Comparison of ENCODE assay signal across 14 mouse cellular contexts in genomic region chr15:102733759-102734531, GRCm38 (mm10). TPM values are rescaled to one million over a fixed set of nuclear protein-coding genes. Genes with fewer than 3 reads are reported as not detected.
DNase-seq lines count a peak whose midpoint lies in the region; ATAC-seq and TF ChIP-seq lines count a peak whose summit lies in the region.
"Had no signal": no experiment of that assay in that cellular context is flagged by ENCODE, and none has a peak within 500 bp of the region (broad histone marks: within the 10 kb centered on the region; RNA-seq: fewer than 3 reads in every experiment).

No protein-coding gene starts in this region.

- ATAC-seq in hindbrain, embryonic 13.5 days (ENCODE audit: low FRiP score), result no peak
- no peak for ATAC-seq in midbrain, embryonic 15.5 days (replicated peaks)
- ATAC-seq in midbrain, embryonic 11.5 days (ENCODE audit: low FRiP score), result no peak
- ATAC-seq in midbrain, postnatal 0 days (ENCODE audit: low FRiP score), result no peak

- no peak for TF ChIP-seq CTCF in cerebellum, adult 2 months (IDR thresholded peaks at IDR 0.05; ENCODE audit: borderline replicate concordance, insufficient read depth, low read depth, low read length)
- TF ChIP-seq CTCF in midbrain, postnatal 0 days (IDR thresholded peaks at IDR 0.05), result no peak

- TF ChIP-seq POLR2A in cerebellum, adult 2 months (IDR thresholded peaks at IDR 0.05; ENCODE audit: borderline replicate concordance, insufficient read depth, low read length), result no peak

- no peaks in the 10 kb centered on the region for H3K36me3 ChIP-seq in hindbrain, embryonic 13.5 days
- H3K36me3 ChIP-seq in hindbrain, embryonic 10.5 days, result no peaks in the 10 kb centered on the region
- no peaks in the 10 kb centered on the region for H3K36me3 ChIP-seq in midbrain, embryonic 15.5 days (replicated peaks)
- H3K36me3 ChIP-seq in midbrain, embryonic 11.5 days (ENCODE audit: control insufficient read depth, insufficient read depth, low read length), result no peaks in the 10 kb centered on the region
- H3K36me3 ChIP-seq in midbrain, postnatal 0 days (ENCODE audit: insufficient read depth, low read length), result no peaks in the 10 kb centered on the region
- H3K36me3 ChIP-seq: embryonic facial prominence, embryonic 15.5 days had no signal

- DNase-seq in cerebellum, adult 11-12 months, result peak; percentile 55
- DNase-seq in cerebellum, adult 2 months, result no peak
- DNase-seq in hindbrain, embryonic 10.5 days (ENCODE audit: low spot score), result no peak
- no peak for DNase-seq in midbrain, embryonic 11.5 days (ENCODE audit: low spot score, missing footprints)
- peak; percentile 32 for DNase-seq in midbrain, postnatal 0 days (ENCODE audit: low spot score)
- DNase-seq in urinary bladder, postnatal 36 days (ENCODE audit: low spot score in 2 of 2), result no peak
- DNase-seq: embryo, embryonic 11 days; heart, adult 18-20 months; kidney, adult 11 months; kidney, postnatal 10 days; lung, adult 18-20 months had no signal

- H3K27me3 ChIP-seq in cerebellum, adult 2 months (ENCODE audit: control insufficient read depth, insufficient read depth, low read length), result no peaks in the 10 kb centered on the region
- peaks cover 59% of the 10 kb centered on the region for H3K27me3 ChIP-seq in hindbrain, embryonic 13.5 days
- peaks cover 75% of the 10 kb centered on the region for H3K27me3 ChIP-seq in hindbrain, embryonic 10.5 days (ENCODE audit: insufficient read depth, poor library complexity, severe bottlenecking)
- 0 out of 2 replicates have a peak, but pooled peaks cover 6% of the 10 kb centered on the region for H3K27me3 ChIP-seq in midbrain, embryonic 15.5 days (replicated peaks)
- H3K27me3 ChIP-seq in midbrain, embryonic 11.5 days (ENCODE audit: control insufficient read depth, insufficient read depth, low read length), result peaks cover 24% of the 10 kb centered on the region
- no peaks in the 10 kb centered on the region for H3K27me3 ChIP-seq in midbrain, postnatal 0 days (ENCODE audit: insufficient read depth, low read length)

- H3K27ac ChIP-seq in cerebellum, adult 2 months (ENCODE audit: insufficient read depth, low read length), result no peak overlapping the region
- H3K27ac ChIP-seq in hindbrain, embryonic 13.5 days, result peak overlapping the region; percentile 81
- H3K27ac ChIP-seq in hindbrain, embryonic 10.5 days, result no peak overlapping the region
- H3K27ac ChIP-seq in midbrain, embryonic 15.5 days, result 0 out of 2 replicates have a peak overlapping the region, but pooled peaks have one; percentile 2
- no peak overlapping the region for H3K27ac ChIP-seq in midbrain, embryonic 11.5 days (ENCODE audit: low read depth, low read length)
- H3K27ac ChIP-seq in midbrain, postnatal 0 days (ENCODE audit: low read depth, low read length), result peak overlapping the region; percentile 38; the same call in 1 of the 2 replicates
- H3K27ac ChIP-seq: embryonic facial prominence, embryonic 15.5 days had no signal

- no peak overlapping the region for H3K4me2 ChIP-seq in hindbrain, embryonic 13.5 days
- H3K4me2 ChIP-seq in midbrain, embryonic 15.5 days, result no peak overlapping the region
- H3K4me2 ChIP-seq in midbrain, embryonic 11.5 days, result no peak overlapping the region
- no peak overlapping the region for H3K4me2 ChIP-seq in midbrain, postnatal 0 days (ENCODE audit: low read depth, low read length, poor library complexity, severe bottlenecking)
- H3K4me2 ChIP-seq: embryonic facial prominence, embryonic 15.5 days had no signal

- no peaks in the 10 kb centered on the region for H3K9me3 ChIP-seq in hindbrain, embryonic 13.5 days
- no peaks in the 10 kb centered on the region for H3K9me3 ChIP-seq in hindbrain, embryonic 10.5 days
- no peaks in the 10 kb centered on the region for H3K9me3 ChIP-seq in midbrain, embryonic 15.5 days
- H3K9me3 ChIP-seq in midbrain, embryonic 11.5 days (ENCODE audit: control insufficient read depth, low read length), result no peaks in the 10 kb centered on the region
- no peaks in the 10 kb centered on the region for H3K9me3 ChIP-seq in midbrain, postnatal 0 days (ENCODE audit: low read length)
- H3K9me3 ChIP-seq: embryonic facial prominence, embryonic 15.5 days had no signal

- 35% methylated on average over 28 of the region's 28 CpGs for WGBS in cerebellum, adult 2 months
- 74% methylated on average over 28 of the region's 28 CpGs for WGBS in hindbrain, embryonic 13.5 days
- 89% methylated on average over 28 of the region's 28 CpGs for WGBS in hindbrain, embryonic 10.5 days
- WGBS in midbrain, embryonic 15.5 days, result 81% methylated on average over 28 of the region's 28 CpGs
- WGBS in midbrain, embryonic 11.5 days, result 89% methylated on average over 28 of the region's 28 CpGs
- WGBS in midbrain, postnatal 0 days, result 81% methylated on average over 28 of the region's 28 CpGs

- H3K4me3 ChIP-seq in cerebellum, adult 2 months (replicated peaks; ENCODE audit: insufficient read depth, low read depth, low read length), result no peak overlapping the region
- no peak overlapping the region for H3K4me3 ChIP-seq in hindbrain, embryonic 13.5 days
- H3K4me3 ChIP-seq in hindbrain, embryonic 10.5 days, result no peak overlapping the region
- H3K4me3 ChIP-seq in midbrain, embryonic 15.5 days, result no peak overlapping the region
- H3K4me3 ChIP-seq in midbrain, embryonic 11.5 days (ENCODE audit: low read depth, low read length), result no peak overlapping the region
- no peak overlapping the region for H3K4me3 ChIP-seq in midbrain, postnatal 0 days (ENCODE audit: low read depth, low read length)
- H3K4me3 ChIP-seq: embryonic facial prominence, embryonic 15.5 days had no signal

- no peak overlapping the region for H3K9ac ChIP-seq in hindbrain, embryonic 13.5 days
- H3K9ac ChIP-seq in midbrain, embryonic 15.5 days, result no peak overlapping the region
- no peak overlapping the region for H3K9ac ChIP-seq in midbrain, embryonic 11.5 days (ENCODE audit: low read length)
- H3K9ac ChIP-seq in midbrain, postnatal 0 days (replicated peaks; ENCODE audit: low read length, poor library complexity, severe bottlenecking), result no peak overlapping the region
- H3K9ac ChIP-seq: embryonic facial prominence, embryonic 15.5 days had no signal

- peaks cover 35% of the 10 kb centered on the region for H3K4me1 ChIP-seq in cerebellum, adult 2 months (ENCODE audit: control insufficient read depth, insufficient read depth, low read length)
- peaks cover 45% of the 10 kb centered on the region for H3K4me1 ChIP-seq in hindbrain, embryonic 13.5 days (replicated peaks)
- H3K4me1 ChIP-seq in hindbrain, embryonic 10.5 days (replicated peaks), result peaks cover 11% of the 10 kb centered on the region
- H3K4me1 ChIP-seq in midbrain, embryonic 15.5 days, result peaks cover 18% of the 10 kb centered on the region; the same call in 1 of the 2 replicates
- H3K4me1 ChIP-seq in midbrain, embryonic 11.5 days (ENCODE audit: control insufficient read depth, insufficient read depth, low read length), result no peaks in the 10 kb centered on the region
- peaks cover 6% of the 10 kb centered on the region; the same call in 1 of the 2 replicates for H3K4me1 ChIP-seq in midbrain, postnatal 0 days (ENCODE audit: insufficient read depth, low read length)

RNA-seq across cellular contexts. Expression of gene Calcoco1, which starts 12.0 kb away (rescaled TPM):
- 55.8 and 56.0 TPM in 2 replicates for polyA plus RNA-seq in cerebellum, adult 2 months (2012; rRNA removed)
- polyA plus RNA-seq in hindbrain, embryonic 13.5 days (2015; fragmentation: Nextera tagmentation; extraction: Ambion mirVana), result 41.8 and 42.3 TPM in 2 replicates
- 32.1 and 38.5 TPM in 2 replicates for polyA plus RNA-seq in hindbrain, embryonic 10.5 days (2016; fragmentation: Nextera tagmentation; extraction: Ambion mirVana)
- 41.9 and 43.0 TPM in 2 replicates for polyA plus RNA-seq in midbrain, embryonic 15.5 days (2015; fragmentation: Nextera tagmentation; extraction: Ambion mirVana)
- 27.5 and 28.3 TPM in 2 replicates for polyA plus RNA-seq in midbrain, embryonic 11.5 days (2014; fragmentation: Nextera tagmentation; extraction: Ambion mirVana)
- 34.4 and 34.7 TPM in 2 replicates for total RNA-seq in midbrain, postnatal 0 days (2014; rRNA removed)
- polyA plus RNA-seq in midbrain, postnatal 0 days (2015; fragmentation: Nextera tagmentation; extraction: Ambion mirVana), result 27.1 and 27.2 TPM in 2 replicates

Comparison
In these comparisons a context has a peak if more than half of its experiments do, and no peak if none do; other contexts are left out.
1. DNase-seq: peak in cerebellum, adult 11-12 months (single experiment) and midbrain, postnatal 0 days (single experiment); none in cerebellum, adult 2 months (0 of 2), hindbrain, embryonic 10.5 days (single experiment), midbrain, embryonic 11.5 days (single experiment) and urinary bladder, postnatal 36 days (0 of 2).
2. H3K27ac ChIP-seq: peak in hindbrain, embryonic 13.5 days (single experiment), midbrain, embryonic 15.5 days (single experiment) and midbrain, postnatal 0 days (single experiment); none in cerebellum, adult 2 months (single experiment), hindbrain, embryonic 10.5 days (single experiment) and midbrain, embryonic 11.5 days (single experiment).